Mouse (Mus musculus) G1E (cell line): ENCODE results near the gene Olfr653.

Experiments used
- CTCF ChIP-seq: IDR thresholded peaks from 2 replicates; pipeline ENCODE4 v1.5.1; 2012; ENCODE audit warnings: low read depth, low read length, inconsistent platforms, mixed read lengths
- GATA1 ChIP-seq: IDR thresholded peaks from 2 replicates; pipeline ENCODE4 v1.6.1; 2012; ENCODE audit warnings: borderline replicate concordance, low read length, inconsistent platforms, mixed read lengths
- POLR2AphosphoS5 ChIP-seq: IDR thresholded peaks from 2 replicates; pipeline ENCODE4 v1.6.1; 2012; ENCODE audit warnings: low read depth, low read length, inconsistent platforms; ENCODE audit not compliant: insufficient replicate concordance

DNA sequence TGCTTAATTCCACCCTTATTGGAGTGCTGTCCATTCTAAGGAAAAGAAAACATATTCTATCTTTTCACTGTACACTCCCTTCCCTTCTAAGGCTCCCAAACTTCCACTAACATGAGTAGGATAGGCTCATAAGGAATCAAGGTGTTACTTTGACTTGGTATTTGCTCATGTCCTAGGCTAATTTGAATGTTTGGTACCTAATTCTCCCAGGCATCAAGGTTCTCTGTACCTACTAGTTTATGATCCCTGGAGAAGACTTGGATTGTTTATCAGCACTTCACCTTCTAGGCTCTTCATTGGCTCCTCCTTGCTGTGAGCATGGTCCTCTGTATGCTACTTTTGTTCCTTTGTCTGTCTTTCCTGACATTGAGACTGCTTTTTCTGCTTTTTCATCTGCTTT lies 16.5 kb upstream of the Olfr653 start, which contains the start of gene Olfr652:
- TF ChIP-seq CTCF, result no peak
- no peak for TF ChIP-seq POLR2AphosphoS5
- TF ChIP-seq GATA1, result no peak
